Mouse (Mus musculus) embryonic stem cell, embryonic (primary cell): ENCODE measurements around the gene Cyp4a31.
"Not testable (repeated sequence)": the region's sequence is repeated elsewhere in the genome, so short reads cannot be mapped to it uniquely, and the experiment has no call there.

Experiments
- CTCF ChIA-PET, 4 experiments: fragments of 300-600 bp in 2 of 4; fragments of 350-600 bp in 2 of 4; sonication (Branson Sonifier 250); formaldehyde crosslinking; loops; one replicate each; lab custom pipeline; 2022; ENCODE audit warnings: inconsistent platforms in 2 of 4; lab: Charles Lee
- POLR2A ChIA-PET, 4 experiments: fragments of 300-600 bp in 2 of 4; fragments of 350-600 bp in 2 of 4; sonication (Branson Sonifier 250); formaldehyde crosslinking; loops; one replicate each; lab custom pipeline; 2022; ENCODE audit warnings: antibody characterized with exemption in 4 of 4, inconsistent platforms in 1 of 4; lab: Charles Lee

Gene Cyp4a31

DNA sequence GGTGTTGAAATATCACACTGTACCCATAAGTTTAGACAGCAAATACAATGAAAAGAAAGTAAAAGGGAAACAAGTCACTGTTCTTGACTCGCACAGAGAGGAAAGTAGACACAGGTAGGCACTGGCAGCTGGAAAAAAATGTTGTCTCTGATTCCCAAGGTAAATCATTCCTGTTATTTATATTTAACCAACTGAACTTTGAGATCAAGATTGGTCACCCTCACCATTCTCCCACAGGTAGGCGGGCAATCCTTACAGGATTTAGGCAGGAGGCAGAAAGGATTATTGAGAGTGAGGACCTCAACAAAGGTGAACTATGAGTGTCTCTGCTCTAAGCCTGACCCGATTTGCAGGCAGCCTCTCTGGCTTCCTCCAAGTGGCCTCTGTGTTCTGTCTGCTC lies at the start of gene Cyp4a31:
Gene Cyp4a31 (plus strand): TSS at position 249 of the 400 bp plus-strand sequence.
- ChIA-PET POLR2A (no interaction called here), CTCF (no interaction called here)

DNA sequence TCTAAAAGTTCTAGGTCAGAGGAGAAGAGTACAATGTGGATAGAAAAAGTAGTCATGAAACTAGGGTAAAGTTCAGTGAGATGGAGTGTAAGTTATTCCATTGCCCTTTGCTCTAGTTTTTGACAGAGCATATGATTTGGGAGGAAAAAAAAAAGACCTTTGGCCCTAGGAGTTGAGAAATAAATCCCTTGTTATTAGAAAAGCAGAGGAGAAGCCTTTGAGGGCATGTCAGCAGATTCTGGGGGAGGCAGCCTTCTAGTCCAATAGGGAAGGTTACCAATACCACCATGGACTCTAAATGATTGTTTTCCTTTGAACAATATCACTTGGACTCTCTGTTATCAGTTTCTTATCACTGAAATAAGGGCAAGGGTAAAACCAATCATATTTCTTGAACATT lies 49.5 kb upstream of the Cyp4a31 start:
- CTCF ChIA-PET: not testable (repeated sequence)

DNA sequence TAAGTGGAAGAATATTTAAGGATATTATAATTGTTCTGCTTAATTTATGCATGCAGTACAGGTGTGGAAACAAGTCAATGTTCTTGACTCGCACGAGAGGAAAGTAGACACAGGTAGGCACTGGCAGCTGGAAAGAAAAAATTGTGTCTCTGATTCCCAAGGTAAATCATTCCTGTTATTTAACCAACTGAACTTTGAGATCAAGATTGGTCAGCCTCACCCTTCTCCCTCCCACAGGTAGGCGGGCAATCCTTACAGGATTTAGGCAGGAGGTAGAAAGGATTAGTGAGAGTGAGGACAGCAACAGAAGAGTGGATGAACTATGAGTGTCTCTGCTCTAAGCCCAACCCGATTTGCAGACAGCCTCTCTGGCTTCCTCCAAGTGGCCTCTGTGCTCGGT lies 45.4 kb upstream of the Cyp4a31 start, which contains the start of gene Cyp4a10:
Gene Cyp4a10 (plus strand): TSS at position 265 of the 400 bp plus-strand sequence.
- POLR2A ChIA-PET, CTCF ChIA-PET: not testable (repeated sequence)

More for the DNA sequence above, 49.5 kb upstream of the Cyp4a31 start:
- POLR2A ChIA-PET: not testable (repeated sequence)

DNA sequence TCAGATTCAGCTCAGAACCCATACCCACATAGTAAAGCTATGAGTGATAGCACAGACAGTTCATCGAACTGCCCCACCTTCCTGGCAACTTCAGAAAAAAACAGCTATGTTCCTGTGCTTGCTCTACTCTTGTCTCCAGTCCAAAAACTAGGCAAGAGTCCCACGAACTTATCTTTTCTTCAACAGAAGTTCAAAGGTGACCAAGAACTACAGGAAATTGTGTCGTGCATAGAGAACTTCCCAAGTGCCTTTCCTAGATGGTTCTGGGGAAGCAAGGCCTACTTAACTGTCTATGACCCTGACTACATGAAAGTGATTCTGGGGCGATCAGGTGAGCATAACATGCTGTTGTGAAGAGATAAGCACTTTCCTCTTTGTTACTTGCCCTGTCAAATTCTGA lies 44.0 kb upstream of the Cyp4a31 start:
- POLR2A ChIA-PET: no interaction called here
- CTCF ChIA-PET: no interaction called here

DNA sequence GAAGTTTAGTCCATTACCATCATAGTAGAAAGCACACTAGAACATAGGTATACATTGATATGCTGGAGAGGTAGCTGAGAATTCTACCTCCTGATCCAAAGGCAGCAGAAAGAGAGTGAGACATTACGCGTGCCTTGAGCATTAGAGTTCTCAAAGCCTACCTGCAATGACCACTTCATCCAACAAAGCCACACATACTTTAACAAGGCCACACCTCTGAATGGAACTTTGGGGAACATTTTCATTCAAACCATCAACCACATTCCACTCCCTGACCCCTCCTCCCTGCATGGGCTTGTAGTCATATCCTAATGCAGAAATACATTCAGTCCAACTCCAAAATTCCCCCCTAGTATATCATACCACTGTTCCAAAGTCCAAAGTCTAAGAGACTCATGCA lies 41.7 kb upstream of the Cyp4a31 start:
- ChIA-PET CTCF (no interaction called here), POLR2A (no interaction called here)

DNA sequence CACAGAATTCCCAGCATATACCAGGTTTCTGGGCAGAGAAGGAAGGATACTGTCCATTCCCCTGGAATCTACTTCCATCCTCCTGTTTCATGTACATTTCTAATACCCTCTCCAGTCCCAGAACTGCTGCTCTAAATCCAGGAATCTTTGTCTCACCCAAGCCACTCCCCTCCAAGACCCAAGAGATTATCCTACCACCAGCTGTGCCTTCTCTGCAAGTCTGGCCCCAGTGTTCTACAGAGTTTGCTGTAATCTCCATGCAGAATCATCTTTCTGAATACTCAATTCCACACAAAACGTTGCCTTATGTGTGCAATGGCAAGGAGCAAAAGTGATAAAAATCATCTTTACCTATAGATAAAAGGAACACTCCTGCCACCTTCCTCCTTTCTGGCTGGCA lies 18.3 kb upstream of the Cyp4a31 start:
- ChIA-PET POLR2A (no interaction called here), CTCF (no interaction called here)

DNA sequence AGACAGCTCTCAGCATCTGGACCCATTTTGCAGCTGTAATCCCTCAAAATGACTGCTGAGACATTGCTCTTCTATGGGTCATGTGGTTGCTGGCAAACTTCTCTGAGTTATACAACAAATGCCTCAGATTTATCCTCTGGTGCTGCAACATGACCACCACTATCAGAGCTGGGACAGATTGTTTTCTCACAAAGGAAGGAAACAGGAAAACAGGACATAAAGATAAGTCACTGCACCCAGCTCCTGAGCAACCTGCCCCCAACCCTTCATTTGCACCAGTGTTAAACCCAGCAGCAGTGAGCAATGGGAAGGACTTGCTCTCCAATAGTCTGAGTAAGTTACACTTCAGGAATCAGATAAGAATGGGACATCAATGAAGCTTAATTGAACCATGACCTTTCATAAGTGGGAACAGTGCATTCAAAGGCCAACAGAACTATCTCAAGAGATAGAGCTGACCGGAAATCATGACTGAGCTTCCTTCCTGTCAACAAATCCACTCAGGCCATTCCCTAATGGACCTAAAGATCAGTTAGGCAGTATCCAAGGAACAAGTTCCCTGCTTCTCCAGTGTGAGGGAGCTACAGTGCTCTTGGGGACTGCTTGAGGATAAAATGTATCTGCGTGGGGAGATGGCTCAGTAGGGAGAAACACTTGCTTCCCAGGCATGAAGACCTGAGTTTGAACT lies 17.2 kb upstream of the Cyp4a31 start:
- ChIA-PET POLR2A (no interaction called here), CTCF (no interaction called here)

DNA sequence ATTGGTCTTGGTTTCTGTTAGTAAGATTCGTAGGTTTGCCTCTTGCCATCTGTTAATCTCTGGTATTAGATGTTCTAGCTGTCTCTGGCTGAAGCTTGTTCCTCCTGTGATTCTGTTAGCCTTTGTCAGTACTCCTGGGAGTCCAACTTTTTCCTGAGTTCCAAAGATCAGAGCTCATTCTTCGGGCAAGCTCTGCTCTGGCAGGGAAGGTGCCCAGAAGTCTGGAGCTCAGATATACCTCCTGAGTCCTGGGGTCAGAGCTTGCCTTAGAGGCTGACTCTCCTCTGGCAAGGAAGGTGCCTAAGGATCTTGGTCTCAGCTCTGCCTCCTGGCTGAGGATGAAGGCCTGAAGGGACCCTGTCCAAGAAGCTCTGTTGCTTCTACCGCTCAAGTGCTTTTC lies 10.7 kb upstream of the Cyp4a31 start:
- CTCF ChIA-PET: no interaction called here

DNA sequence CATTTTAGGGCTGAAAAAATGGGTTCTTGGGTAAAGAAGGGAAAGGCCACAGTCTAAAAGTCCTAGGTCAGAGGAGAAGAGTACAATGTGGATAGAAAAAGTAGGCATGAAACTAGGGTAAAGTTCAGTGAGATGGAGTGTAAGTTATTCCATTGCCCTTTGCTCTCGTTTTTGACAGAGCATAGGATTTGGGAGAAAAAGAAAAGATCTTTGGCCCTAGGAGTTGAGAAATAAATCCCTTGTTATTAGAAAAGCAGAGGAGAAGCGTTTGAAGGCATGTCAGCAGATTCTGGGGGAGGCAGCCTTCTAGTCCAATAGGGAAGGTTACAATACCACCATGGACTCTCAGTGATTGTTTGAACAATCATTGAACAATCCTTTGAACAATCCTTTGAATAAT lies 7.9 kb upstream of the Cyp4a31 start:
- ChIA-PET POLR2A (no interaction called here), CTCF (no interaction called here)

More for the DNA sequence above, 10.7 kb upstream of the Cyp4a31 start:
- POLR2A ChIA-PET: no interaction called here

DNA sequence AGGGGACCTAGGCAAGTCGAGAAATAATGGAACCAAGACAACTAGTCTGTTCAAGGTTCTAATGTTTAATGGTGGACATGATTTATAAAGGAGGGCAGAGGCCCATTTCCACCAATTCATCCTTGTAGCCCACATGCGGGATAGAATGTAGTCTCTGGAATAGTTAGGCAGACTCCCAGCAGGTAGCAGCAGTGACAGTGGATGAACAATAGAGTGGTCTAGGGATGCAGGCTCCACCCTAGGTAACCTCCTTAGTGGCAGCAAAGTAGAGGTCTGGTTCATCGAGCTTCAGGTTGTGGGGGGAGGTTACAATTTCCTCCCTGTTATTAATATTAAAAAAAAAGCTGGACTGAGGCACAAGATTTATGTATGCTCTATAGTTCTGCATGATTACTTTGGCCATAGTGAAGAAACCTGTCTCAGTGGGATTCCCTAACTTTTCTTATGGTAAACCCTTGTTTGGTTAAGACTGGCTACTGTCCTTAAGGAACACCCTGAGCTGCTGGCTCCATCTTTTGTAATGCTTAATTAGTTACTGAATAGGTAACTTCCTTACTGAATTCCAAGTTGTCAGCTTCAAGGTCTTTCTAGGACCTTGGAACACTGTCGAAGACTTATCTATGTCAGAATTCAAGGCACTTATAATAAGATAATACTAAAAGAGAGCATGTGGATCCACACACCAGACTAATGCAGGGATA lies 5.4 kb upstream of the Cyp4a31 start:
- ChIA-PET POLR2A (no interaction called here), CTCF (no interaction called here)

DNA sequence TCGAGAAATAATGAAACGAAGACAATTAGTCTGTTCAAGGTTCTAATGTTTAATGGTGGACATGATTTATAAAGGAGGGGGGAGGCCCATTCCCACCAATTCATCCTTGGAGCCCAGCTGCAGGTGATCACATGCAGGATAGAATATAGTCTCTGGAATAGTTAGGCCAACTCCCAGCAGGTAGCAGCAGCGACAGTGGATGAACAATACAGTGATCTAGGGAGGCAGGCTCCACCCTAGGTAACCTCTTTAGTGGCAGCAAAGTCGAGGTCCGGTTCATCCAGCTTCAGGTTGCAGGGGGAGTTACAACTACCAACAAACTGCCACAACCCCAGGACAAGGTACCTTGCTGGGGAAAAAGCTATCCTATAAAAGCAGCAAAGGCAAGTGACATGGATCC lies 2.2 kb upstream of the Cyp4a31 start:
- ChIA-PET CTCF (interaction anchor here in 1 of 4 experiments (0.6 kb wide), 1 partner anchor 419 kb away, joined by 4 read pairs; no protein-coding TSS in a partner anchor), POLR2A (interaction anchor here in 2 of 4 experiments (0.8 to 1.5 kb wide), 2 partner anchors 12 to 26 kb away, joined by 3 to 4 read pairs; no protein-coding TSS in a partner anchor)

DNA sequence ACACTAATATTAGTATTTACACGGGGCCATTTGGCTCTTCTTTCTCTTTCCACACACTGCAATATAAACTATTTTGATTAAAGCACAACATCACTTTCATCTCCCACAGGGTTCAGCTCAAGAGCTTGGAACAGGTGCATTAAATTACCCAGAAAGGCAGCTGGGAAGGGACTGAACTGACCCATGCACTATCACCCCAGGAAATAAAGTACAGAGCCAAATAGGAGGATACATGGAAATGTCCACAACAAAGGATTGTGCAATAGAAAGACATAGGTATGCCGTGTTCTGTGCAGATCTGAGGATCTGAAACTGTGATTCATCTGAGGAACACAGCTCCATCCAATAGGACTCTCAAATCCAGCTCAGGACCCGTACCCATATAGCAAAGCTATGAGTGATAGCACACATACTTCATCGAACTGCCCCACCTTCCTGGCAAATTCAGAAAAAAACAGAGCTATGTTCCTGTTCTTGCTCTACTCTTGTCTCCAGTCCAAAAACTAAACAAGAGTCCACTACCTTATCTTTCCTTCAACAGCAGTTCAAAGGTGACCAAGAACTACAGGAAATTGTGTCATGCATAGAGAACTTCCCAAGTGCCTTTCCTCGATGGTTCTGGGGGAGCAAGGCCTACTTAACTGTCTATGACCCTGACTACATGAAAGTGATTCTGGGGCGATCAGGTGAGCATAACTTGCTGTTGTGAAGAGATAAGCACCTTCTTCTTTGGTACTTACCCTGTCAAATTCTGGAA lies 1.2 kb downstream of the Cyp4a31 start:
- CTCF ChIA-PET: interaction anchor here in 1 of 4 experiments (0.6 kb wide), 1 partner anchor 145 kb away, joined by 5 read pairs; no protein-coding TSS in a partner anchor
- POLR2A ChIA-PET: not testable (repeated sequence)

DNA sequence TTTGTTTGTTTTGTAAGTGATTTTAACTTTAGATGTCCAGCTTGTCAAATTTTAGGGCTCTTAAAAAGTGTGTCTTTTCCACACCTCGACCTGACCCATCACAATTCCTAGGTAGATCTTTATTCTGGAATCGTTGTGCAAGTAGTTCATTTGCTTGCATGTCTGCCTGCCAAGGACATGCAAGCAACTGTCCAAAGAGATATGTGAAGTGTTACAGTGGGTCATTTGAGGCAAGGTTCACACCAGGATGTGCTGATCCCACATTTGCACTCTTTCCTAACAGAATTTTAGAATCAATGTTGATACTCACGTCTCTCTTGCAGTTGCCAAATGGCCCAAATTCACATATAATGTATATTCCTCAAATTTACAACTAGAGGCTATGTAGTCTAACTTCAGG lies 11.8 kb downstream of the Cyp4a31 start:
- POLR2A ChIA-PET: no interaction called here
- CTCF ChIA-PET: no interaction called here

DNA sequence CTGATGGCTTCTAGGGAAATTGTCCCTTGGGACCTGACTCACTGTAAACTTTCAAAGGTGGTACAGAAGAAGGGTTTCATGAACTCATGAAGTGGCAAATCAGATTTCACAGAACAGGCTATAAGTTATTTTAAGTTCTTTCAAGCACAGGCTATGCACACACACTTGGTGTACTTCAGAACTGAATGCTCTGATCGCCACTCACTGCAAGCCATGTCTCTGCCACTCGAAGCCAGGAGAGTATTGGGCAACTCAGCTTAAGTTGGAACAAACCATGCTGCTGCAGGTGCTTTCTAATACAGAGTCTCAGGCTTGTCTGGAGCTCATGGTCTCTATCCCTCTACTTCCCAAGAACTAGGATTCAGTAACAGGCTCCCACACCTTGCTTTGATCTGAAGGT lies 12.3 kb downstream of the Cyp4a31 start:
- ChIA-PET CTCF (no interaction called here), POLR2A (no interaction called here)

DNA sequence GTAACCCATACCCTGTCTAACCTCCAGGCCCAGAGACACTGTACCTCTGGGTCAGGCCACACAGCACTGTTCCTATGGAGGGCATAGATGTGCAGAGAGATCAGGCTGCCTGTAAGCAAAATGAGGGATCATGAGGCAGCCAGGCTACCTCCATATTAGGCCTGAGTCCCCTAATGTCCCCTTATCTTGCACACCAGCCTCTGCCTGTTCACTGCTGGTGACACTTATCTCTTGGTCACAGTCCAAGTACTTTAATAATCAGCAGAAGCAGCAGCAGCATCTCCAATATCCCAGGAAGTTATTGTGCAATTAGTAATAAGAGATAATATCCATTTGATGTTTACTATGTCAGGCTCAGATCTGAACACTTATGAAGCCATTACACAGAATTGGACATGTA lies 19.6 kb downstream of the Cyp4a31 start:
- POLR2A ChIA-PET: no interaction called here
- CTCF ChIA-PET: no interaction called here

DNA sequence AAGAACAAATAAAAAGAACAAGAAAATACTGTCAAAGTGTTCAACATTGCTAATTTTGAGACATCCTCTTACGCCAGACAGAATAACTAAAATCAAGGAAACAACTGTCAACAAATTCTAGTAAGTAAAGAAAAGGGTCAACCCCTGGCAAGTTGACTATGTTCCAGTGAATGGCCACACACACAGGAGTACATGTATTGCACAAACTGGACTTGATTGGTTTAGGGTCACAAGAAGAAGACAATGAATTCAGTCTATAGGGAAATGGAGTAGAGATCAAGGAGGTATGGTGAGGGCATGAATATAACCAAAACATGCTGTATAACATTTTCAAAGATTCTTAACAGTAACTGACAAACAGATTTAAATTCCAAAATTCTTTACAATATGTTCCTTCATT lies 32.9 kb downstream of the Cyp4a31 start:
- ChIA-PET POLR2A (no interaction called here), CTCF (no interaction called here)

DNA sequence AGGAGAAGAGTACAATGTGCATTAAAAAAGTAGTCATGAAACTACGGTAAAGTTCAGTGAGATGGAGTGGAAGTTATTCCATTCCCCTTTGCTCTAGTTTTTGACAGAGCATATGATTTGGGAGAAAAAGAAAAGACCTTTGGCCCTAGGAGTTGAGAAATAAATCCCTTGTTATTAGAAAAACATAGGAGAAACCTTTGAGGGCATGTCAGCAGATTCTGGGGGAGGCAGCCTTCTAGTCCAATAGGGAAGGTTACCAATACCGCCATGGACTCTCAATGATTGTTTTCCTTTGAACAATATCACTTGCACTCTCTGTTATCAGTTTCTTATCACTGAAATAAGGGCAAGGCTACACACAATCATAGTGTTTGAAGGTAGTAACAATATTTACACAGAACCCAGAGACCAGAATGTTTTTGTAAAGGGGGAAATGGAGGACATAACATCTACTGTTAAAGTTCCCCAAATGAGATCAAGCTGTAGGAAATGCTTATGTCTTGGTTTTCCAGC lies 33.4 kb downstream of the Cyp4a31 start:
- ChIA-PET POLR2A (no interaction called here), CTCF (no interaction called here)

DNA sequence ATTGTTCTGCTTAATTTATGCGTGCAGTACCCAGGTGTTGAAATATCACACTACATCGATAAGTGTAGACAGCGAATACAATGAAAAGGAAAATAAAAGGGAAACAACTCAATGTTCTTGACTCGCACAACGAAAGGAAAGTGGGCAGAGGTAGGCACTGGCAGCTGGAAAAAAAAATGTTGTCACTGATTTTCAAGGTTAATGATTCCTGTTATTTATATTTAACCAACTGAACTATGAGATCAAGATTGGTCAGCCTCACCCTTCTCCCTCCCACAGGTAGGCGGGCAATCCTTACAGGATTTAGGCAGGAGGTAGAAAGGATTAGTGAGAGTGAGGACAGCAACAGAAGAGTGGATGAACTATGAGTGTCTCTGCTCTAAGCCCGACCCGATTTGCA lies 37.2 kb downstream of the Cyp4a31 start, which contains the start of gene Cyp4a32:
Gene Cyp4a32 (plus strand): TSS at position 359 of the 400 bp plus-strand sequence.
- CTCF ChIA-PET, POLR2A ChIA-PET: not testable (repeated sequence)

DNA sequence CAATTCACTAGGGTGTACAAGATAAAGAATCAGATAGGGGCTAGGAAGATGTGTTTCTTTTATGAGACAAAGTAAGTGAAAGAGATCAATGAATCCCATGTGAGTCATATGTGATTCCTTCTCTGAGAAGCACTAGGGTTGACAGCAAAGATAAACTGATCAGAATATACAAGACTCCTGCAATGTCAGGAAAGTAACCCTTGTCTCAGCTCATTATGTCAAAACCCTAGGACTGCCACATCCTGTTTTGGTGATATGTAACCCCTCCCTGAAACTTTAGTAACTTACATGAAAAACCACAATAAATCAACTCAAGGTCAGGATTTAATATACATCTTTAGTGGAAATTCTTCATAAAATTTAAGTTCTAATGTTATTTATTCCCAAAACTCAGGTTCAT lies 50.6 kb downstream of the Cyp4a31 start:
- POLR2A ChIA-PET: no interaction called here

DNA sequence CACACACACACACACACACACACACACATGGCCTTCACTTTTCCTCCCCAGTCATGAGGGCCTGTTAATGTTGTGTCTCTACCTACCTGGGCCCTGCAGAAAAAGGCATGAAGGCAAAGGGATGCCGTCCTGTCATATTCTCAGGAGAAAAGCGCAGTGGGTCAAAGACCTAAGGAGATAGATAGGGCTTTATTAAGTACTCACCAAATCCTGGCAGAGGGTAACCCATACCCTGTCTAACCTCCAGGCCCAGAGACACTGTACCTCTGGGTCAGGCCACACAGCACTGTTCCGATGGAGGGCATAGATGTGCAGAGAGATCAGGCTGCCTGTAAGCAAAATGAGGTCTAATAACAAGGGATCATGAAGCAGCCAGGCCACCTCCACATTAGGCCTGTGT lies 62.1 kb downstream of the Cyp4a31 start:
- POLR2A ChIA-PET, CTCF ChIA-PET: not testable (repeated sequence)

More for the DNA sequence above, 50.6 kb downstream of the Cyp4a31 start:
- CTCF ChIA-PET: no interaction called here
